In the genomic region with DNA sequence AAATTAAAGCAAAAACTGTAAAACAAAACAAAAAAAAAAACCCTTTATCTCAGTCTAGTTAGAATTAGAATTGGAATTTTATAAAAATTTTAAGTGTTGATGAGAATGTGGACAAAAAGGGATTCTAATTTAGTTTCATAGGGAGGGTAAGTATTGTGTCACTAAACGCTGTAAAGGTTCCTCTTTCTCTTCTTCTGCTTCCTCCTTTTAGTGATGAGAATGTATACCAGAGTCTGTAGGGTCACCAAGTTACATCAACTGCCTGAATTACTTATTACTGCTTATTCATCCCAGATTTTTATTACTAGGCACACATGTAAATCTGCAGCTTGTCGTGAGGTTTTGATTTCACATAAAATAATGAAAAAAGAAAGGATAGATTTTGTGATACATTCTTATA, we compare ENCODE assay signal across 15 mouse cellular contexts. TPM values are rescaled to one million over a fixed set of nuclear protein-coding genes. Genes with fewer than 3 reads are reported as not detected.
"Had no signal": no experiment of that assay in that cellular context is flagged by ENCODE, and none has a peak within 500 bp of the region (broad histone marks: within the 10 kb centered on the region; RNA-seq: fewer than 3 reads in every experiment).

No protein-coding gene starts in this region.

- H3K4me1 ChIP-seq: intestine, embryonic 15.5 days; limb, embryonic 12.5 days; liver, embryonic 12.5 days; lung, embryonic 15.5 days; neural tube, embryonic 12.5 days had no signal

- H3K9ac ChIP-seq: intestine, embryonic 15.5 days; limb, embryonic 12.5 days; liver, embryonic 12.5 days; lung, embryonic 15.5 days; neural tube, embryonic 12.5 days had no signal

- H3K27me3 ChIP-seq: intestine, embryonic 15.5 days; limb, embryonic 12.5 days; liver, embryonic 12.5 days; lung, embryonic 15.5 days; neural tube, embryonic 12.5 days had no signal

- DNase-seq: kidney, adult 18-20 months; kidney, postnatal 10 days; kidney, postnatal 4 days; lung, postnatal 4 days; midbrain, embryonic 14.5 days; right cerebral cortex, postnatal 14 days; thymus, adult 2 months; thymus, postnatal 25 days had no signal

- H3K4me2 ChIP-seq: intestine, embryonic 15.5 days; limb, embryonic 12.5 days; liver, embryonic 12.5 days; lung, embryonic 15.5 days; neural tube, embryonic 12.5 days had no signal

- H3K9me3 ChIP-seq: intestine, embryonic 15.5 days; limb, embryonic 12.5 days; liver, embryonic 12.5 days; lung, embryonic 15.5 days; neural tube, embryonic 12.5 days had no signal

- ATAC-seq: intestine, embryonic 15.5 days; liver, embryonic 12.5 days had no signal

- H3K27ac ChIP-seq: intestine, embryonic 15.5 days; layer of hippocampus, adult 2 months; limb, embryonic 12.5 days; liver, embryonic 12.5 days; lung, embryonic 15.5 days; neural tube, embryonic 12.5 days had no signal

- H3K36me3 ChIP-seq: intestine, embryonic 15.5 days; limb, embryonic 12.5 days; liver, embryonic 12.5 days; lung, embryonic 15.5 days; neural tube, embryonic 12.5 days had no signal

- H3K4me3 ChIP-seq: intestine, embryonic 15.5 days; layer of hippocampus, adult 2 months; limb, embryonic 12.5 days; liver, embryonic 12.5 days; lung, embryonic 15.5 days; neural tube, embryonic 12.5 days had no signal

RNA-seq across cellular contexts. Expression of a gene that starts 23.6 kb away (rescaled TPM):
- total RNA-seq: layer of hippocampus, adult 2 months; layer of hippocampus, postnatal 10 days had no signal
- polyA plus RNA-seq: neural tube, embryonic 12.5 days had no signal
